Mouse (Mus musculus): Measurements from ENCODE around the gene Sbk2. TPM values are rescaled to one million over a fixed set of nuclear protein-coding genes. Genes with fewer than 3 reads are reported as not detected.

Gene Sbk2
- polyA plus RNA-seq, 1 experiment from 2014 or later: 2.1 TPM

DNA sequence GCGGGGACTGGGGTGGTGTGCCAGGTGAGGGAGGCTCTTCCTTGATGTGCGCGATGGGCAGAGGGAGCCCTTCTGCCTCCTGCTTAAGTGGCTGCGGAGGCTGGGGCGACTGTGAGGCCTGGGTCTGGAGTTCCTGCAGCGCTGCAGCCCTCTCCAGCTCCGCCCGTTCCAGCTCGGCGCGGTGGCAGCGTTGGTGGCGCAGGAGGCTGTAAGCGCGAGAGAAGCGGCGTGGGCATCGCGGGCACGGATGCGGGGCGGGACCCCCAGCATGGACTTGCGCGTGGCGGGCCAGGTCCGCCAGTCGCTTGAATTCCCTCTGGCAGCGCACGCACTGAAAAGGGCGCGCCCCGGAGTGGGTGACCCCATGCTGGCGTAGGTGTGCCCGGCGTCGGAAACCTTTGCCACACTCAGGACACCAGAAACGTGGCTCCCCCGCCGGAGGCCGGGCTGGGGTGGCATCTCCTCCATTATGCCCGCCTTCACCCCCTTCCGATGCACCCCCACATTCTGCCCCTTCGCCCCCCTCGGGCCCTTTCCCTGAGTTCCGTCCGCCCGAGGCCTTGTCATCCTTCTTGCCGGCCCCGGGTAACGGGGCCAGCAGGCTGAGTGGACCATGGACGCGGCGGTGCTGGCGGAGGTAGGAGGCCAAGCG lies 29.3 kb upstream of the Sbk2 start:
- 25% methylated on average over 54 of the region's 55 CpGs for WGBS
- peak overlapping the region; percentile 60 for H3K4me3 ChIP-seq
- peak overlapping the region; percentile 11 for H3K9ac ChIP-seq
- H3K9me3 ChIP-seq (replicated peaks): peaks cover 4% of the 10 kb centered on the region; the same call in 1 of the 2 replicates
- peak overlapping the region; percentile 73 for H3K4me2 ChIP-seq
- H3K27ac ChIP-seq (ENCODE audit: poor library complexity, severe bottlenecking): no peak overlapping the region
- peaks cover 36% of the 10 kb centered on the region for H3K36me3 ChIP-seq
- H3K4me1 ChIP-seq (replicated peaks): peaks cover 28% of the 10 kb centered on the region
- no peak for ATAC-seq (ENCODE audit: insufficient number of reproducible peaks, low FRiP score)
- H3K27me3 ChIP-seq (replicated peaks): peaks cover 31% of the 10 kb centered on the region

DNA sequence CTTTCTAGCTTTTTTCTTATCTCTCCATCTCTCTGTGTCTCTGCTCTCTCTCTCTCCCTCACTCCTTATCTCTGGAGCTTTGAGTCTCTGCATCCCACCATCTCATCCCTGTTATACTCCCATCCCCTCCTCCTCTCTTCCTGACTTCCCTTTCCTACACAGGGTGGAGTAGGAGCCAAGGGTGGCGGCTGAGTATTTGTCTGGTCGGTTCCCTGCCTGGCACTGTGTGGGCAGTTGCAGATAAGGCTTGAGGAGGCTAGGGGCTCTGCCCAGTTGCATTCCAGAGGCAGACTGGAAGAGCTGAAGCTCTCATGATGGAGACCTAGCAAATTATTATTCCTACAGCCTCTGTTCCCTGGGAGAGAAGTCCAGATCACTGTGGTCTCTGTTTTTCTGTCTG lies 24.0 kb upstream of the Sbk2 start:
- ATAC-seq (ENCODE audit: insufficient number of reproducible peaks, low FRiP score): no peak
- H3K4me2 ChIP-seq: no peak overlapping the region
- WGBS: 27% methylated on average over 2 of the region's 2 CpGs

GRCm38 (mm10) chr7:4976832-4977231 lies 12.6 kb upstream of the Sbk2 start:
- H3K4me3 ChIP-seq: no peak overlapping the region
- H3K9me3 ChIP-seq (replicated peaks): no peaks in the 10 kb centered on the region
- H3K4me1 ChIP-seq (replicated peaks): peaks cover 16% of the 10 kb centered on the region
- 81% methylated on average over 7 of the region's 7 CpGs for WGBS
- no peak overlapping the region for H3K9ac ChIP-seq
- no peaks in the 10 kb centered on the region for H3K27me3 ChIP-seq (replicated peaks)
- ATAC-seq (ENCODE audit: insufficient number of reproducible peaks, low FRiP score): no peak
- H3K4me2 ChIP-seq: no peak overlapping the region
- no peak overlapping the region for H3K27ac ChIP-seq (ENCODE audit: poor library complexity, severe bottlenecking)
- H3K36me3 ChIP-seq: no peaks in the 10 kb centered on the region

More for the DNA sequence above, 24.0 kb upstream of the Sbk2 start:
- Histone ChIP-seq H3K4me3 (no peak overlapping the region), H3K27ac (ENCODE audit: poor library complexity, severe bottlenecking) (no peak overlapping the region), H3K4me1 (replicated peaks) (no peaks in the 10 kb centered on the region), H3K27me3 (replicated peaks) (peaks cover 21% of the 10 kb centered on the region), H3K9me3 (replicated peaks) (peaks cover 4% of the 10 kb centered on the region; the same call in 1 of the 2 replicates), H3K36me3 (peaks cover 23% of the 10 kb centered on the region), H3K9ac (no peak overlapping the region)

DNA sequence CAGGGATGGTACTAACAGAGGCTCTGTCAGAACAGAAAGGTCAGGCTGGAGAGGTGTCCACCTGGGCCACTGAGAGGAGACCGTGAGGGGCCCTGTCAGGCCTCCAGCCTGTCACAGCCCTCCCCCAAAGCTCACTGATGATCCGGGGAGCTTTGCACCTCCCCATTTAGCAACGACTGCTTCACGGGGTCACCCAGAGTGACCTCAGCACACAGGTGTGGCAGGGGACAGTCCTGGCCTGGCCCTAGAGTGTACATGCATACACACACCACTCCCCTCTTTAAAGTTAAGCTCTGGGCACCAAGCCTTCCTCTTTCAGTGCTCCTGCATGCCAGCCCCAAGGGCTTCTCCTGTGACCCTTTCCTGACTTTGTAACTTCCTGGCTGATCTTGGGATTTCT lies 11.2 kb upstream of the Sbk2 start:
- Histone ChIP-seq H3K4me1 (replicated peaks) (peaks cover 16% of the 10 kb centered on the region), H3K27ac (ENCODE audit: poor library complexity, severe bottlenecking) (no peak overlapping the region), H3K9me3 (replicated peaks) (no peaks in the 10 kb centered on the region), H3K27me3 (replicated peaks) (no peaks in the 10 kb centered on the region), H3K9ac (no peak overlapping the region), H3K4me3 (no peak overlapping the region), H3K36me3 (no peaks in the 10 kb centered on the region), H3K4me2 (no peak overlapping the region)
- WGBS: 43% methylated on average over 4 of the region's 4 CpGs
- ATAC-seq (ENCODE audit: insufficient number of reproducible peaks, low FRiP score): no peak

DNA sequence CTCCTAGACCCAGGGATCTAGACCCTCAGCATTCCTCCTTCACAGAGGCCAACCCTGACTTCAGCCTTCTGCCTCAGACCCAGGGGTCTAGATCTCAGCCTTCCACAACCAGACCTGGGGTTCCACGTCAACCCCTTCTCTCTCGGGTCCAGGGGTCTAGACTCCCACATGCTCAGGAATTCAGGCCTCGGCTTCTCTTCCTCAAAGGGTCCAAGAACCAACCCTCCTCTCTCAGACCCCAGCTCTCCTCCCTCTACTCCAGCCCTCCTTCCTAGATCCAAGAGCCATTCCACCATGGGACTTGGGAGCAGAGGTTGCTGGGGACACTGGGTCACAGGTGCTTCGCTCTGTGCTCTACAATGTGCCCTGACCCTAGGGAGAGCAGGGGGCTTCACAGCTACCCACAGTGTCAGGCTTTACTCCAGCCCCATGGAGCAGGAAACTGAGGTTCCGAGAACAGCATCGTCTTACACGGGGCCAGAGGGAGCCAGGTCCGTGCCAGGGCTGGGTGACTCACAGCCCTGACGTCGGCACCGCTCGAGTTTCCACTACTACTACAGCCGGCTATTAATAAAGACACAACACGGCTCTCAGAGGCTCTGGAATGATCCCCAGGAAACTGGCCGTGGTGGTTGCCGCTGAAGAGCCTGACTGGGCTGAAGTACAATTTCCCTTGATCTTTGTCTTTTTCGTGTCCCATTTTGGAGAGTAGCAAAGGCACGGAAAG lies 8.3 kb upstream of the Sbk2 start:
- WGBS: 42% methylated on average over 18 of the region's 18 CpGs
- Histone ChIP-seq H3K4me1 (replicated peaks) (peaks cover 12% of the 10 kb centered on the region), H3K27me3 (replicated peaks) (no peaks in the 10 kb centered on the region), H3K36me3 (no peaks in the 10 kb centered on the region), H3K4me3 (no peak overlapping the region), H3K9me3 (replicated peaks) (no peaks in the 10 kb centered on the region), H3K4me2 (no peak overlapping the region), H3K27ac (ENCODE audit: poor library complexity, severe bottlenecking) (0 out of 2 replicates have a peak overlapping the region, but pooled peaks have one; percentile 41), H3K9ac (no peak overlapping the region)
- ATAC-seq (ENCODE audit: insufficient number of reproducible peaks, low FRiP score): peak; percentile 74

GRCm38 (mm10) chr7:4971710-4972109 lies 7.5 kb upstream of the Sbk2 start:
- H3K27me3 ChIP-seq (replicated peaks): no peaks in the 10 kb centered on the region
- no peaks in the 10 kb centered on the region for H3K36me3 ChIP-seq
- H3K27ac ChIP-seq (ENCODE audit: poor library complexity, severe bottlenecking): 0 out of 2 replicates have a peak overlapping the region, but pooled peaks have one; percentile 14
- H3K9me3 ChIP-seq (replicated peaks): no peaks in the 10 kb centered on the region
- H3K9ac ChIP-seq: no peak overlapping the region
- H3K4me1 ChIP-seq (replicated peaks): peaks cover 12% of the 10 kb centered on the region
- no peak overlapping the region for H3K4me2 ChIP-seq
- H3K4me3 ChIP-seq: no peak overlapping the region
- 11% methylated on average over 7 of the region's 7 CpGs for WGBS
- ATAC-seq (ENCODE audit: insufficient number of reproducible peaks, low FRiP score): no peak

DNA sequence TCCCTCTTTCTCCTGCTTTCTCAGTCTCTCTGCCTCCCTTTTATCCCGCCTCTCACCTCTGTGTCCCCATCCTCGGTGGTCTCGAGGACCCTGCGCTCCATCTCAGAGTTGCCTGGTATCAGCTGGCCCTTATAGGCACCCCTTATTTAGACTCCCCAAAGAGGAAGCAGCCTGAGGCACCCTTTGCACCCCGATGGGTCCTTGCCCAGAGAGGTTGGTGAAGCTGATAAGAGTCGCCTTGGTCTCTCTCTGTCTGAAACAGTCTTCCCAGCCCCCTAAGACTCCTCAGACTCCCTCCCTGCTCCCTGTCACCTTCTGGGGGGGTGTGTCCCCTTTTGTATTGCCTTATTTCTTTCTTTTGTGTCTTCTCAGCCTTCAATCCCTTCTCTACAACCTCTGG lies 6.9 kb upstream of the Sbk2 start, which contains the start of gene Sbk3:
Gene Sbk3 (minus strand): TSS at position 101 of the 400 bp plus-strand sequence.
- no peaks in the 10 kb centered on the region for H3K27me3 ChIP-seq (replicated peaks)
- H3K4me2 ChIP-seq: no peak within 1 kb of the TSS
- no peak within 1 kb of the TSS for H3K4me3 ChIP-seq
- no peaks in the 10 kb centered on the region for H3K36me3 ChIP-seq
- H3K9ac ChIP-seq: no peak within 1 kb of the TSS; the same call in 1 of the 2 replicates
- 0 out of 2 replicates have a peak within 1 kb of the TSS, but pooled peaks have one; percentile 14 for H3K27ac ChIP-seq (ENCODE audit: poor library complexity, severe bottlenecking)
- 29% methylated on average over 6 of the region's 6 CpGs for WGBS
- ATAC-seq (ENCODE audit: insufficient number of reproducible peaks, low FRiP score): no peak
- no peaks in the 10 kb centered on the region for H3K9me3 ChIP-seq (replicated peaks)
- peaks cover 12% of the 10 kb centered on the region for H3K4me1 ChIP-seq (replicated peaks)

DNA sequence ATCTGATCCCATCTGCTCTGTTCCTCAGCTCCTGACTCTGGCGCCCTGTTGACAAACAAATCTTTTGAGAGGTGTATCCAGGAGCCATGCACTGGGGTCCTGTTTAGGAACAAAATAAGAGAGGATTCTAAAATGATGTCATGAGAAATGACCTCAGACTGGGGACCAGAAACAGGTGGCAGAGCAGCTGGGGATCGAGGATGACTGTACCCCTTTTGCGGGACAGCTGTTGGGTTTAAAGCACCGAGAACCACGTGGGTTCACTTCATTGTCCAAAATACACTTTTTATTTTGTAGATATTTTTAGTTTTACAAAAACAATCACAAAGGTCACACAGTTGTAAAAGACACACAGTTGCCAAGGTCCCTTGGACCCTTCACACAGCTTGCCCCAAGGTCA lies 782 bp upstream of the Sbk2 start:
- 68% methylated on average over 5 of the region's 5 CpGs for WGBS
- Histone ChIP-seq H3K4me1 (replicated peaks) (no peaks in the 10 kb centered on the region), H3K27ac (ENCODE audit: poor library complexity, severe bottlenecking) (no peak overlapping the region), H3K9ac (no peak overlapping the region), H3K4me2 (no peak overlapping the region), H3K4me3 (no peak overlapping the region), H3K36me3 (no peaks in the 10 kb centered on the region), H3K27me3 (replicated peaks) (0 out of 2 replicates have a peak, but pooled peaks cover 3% of the 10 kb centered on the region), H3K9me3 (replicated peaks) (no peaks in the 10 kb centered on the region)
- ATAC-seq (ENCODE audit: insufficient number of reproducible peaks, low FRiP score): no peak

DNA sequence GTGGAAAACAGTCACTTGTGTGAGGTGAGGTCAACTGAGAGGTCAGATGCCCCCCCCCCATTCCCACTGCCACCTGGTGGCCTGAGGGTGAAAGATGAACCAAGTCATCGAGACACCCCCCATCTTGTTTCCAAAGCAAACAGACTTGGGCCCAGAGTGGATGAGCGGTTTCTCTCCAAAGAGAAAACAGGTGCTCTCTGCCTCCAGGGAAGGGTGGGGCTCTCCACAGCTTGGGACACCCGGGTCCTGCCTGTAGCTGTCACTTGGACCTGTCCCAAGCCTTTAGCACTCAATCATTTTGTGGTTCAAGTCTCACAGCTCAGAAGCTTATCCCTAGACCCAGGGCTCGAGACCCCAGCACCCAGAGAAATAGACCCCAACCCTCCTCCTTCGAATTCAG lies 679 bp downstream of the Sbk2 start:
- Histone ChIP-seq H3K4me2 (no peak overlapping the region), H3K27ac (ENCODE audit: poor library complexity, severe bottlenecking) (no peak overlapping the region), H3K36me3 (no peaks in the 10 kb centered on the region), H3K9ac (no peak overlapping the region), H3K27me3 (replicated peaks) (0 out of 2 replicates have a peak, but pooled peaks cover 3% of the 10 kb centered on the region), H3K4me3 (no peak overlapping the region), H3K4me1 (replicated peaks) (no peaks in the 10 kb centered on the region), H3K9me3 (replicated peaks) (no peaks in the 10 kb centered on the region)
- ATAC-seq (ENCODE audit: insufficient number of reproducible peaks, low FRiP score): no peak
- WGBS: 79% methylated on average over 5 of the region's 5 CpGs

- ATAC-seq (ENCODE audit: insufficient number of reproducible peaks, low FRiP score): no peak
- Histone ChIP-seq H3K9ac (no peak overlapping the region), H3K27me3 (replicated peaks) (no peaks in the 10 kb centered on the region), H3K4me3 (no peak overlapping the region), H3K36me3 (no peaks in the 10 kb centered on the region), H3K27ac (ENCODE audit: poor library complexity, severe bottlenecking) (no peak overlapping the region), H3K9me3 (replicated peaks) (no peaks in the 10 kb centered on the region), H3K4me1 (replicated peaks) (peaks cover 13% of the 10 kb centered on the region), H3K4me2 (no peak overlapping the region)
- 79% methylated on average over 10 of the region's 10 CpGs for WGBS
These were observed 6.8 kb downstream of the Sbk2 start for GRCm38 (mm10) chr7:4957361-4957760.

DNA sequence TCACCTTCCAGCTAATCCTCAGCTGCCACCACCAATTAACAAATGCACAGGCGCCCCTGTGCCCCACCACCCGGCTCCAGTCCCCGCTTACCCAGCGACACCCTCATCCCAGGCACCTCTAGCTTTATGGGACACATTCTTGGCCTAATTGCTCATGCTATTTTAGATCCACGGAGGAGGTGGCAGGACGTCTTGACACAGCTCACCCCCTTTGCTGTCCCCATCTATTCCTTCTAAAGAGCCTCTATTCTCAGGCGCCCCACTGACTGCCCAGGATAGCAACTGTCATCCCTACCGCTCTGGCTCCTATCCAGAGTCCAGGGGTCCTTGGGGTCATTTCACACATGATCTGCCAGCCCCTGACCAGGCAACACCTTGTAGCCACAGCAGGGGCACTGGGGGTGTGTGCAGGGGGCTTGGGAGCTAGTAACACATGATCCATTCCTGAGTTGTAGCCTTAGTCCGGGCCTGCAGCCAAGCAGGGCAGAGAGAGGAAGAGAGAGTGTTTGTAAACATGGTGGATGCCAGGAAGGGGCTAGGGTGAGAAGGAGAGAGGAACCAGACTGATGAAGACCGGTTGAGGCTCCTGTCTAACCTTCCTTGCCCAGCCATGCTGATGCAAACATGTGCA lies 10.3 kb downstream of the Sbk2 start:
- peaks cover 22% of the 10 kb centered on the region for H3K4me1 ChIP-seq (replicated peaks)
- peak overlapping the region; percentile 59 for H3K27ac ChIP-seq (ENCODE audit: poor library complexity, severe bottlenecking)
- H3K9me3 ChIP-seq (replicated peaks): no peaks in the 10 kb centered on the region
- H3K36me3 ChIP-seq: no peaks in the 10 kb centered on the region
- WGBS: 12% methylated on average over 10 of the region's 10 CpGs
- 0 out of 2 replicates have a peak overlapping the region, but pooled peaks have one; percentile 2 for H3K4me2 ChIP-seq
- H3K9ac ChIP-seq: no peak overlapping the region; the same call in 1 of the 2 replicates
- H3K27me3 ChIP-seq (replicated peaks): no peaks in the 10 kb centered on the region
- H3K4me3 ChIP-seq: no peak overlapping the region
- peak; percentile 65 for ATAC-seq (ENCODE audit: insufficient number of reproducible peaks, low FRiP score)

All from heart, embryonic 12.5 days (tissue).